24 mouse cellular contexts compared by ENCODE assay signal in the genomic region with DNA sequence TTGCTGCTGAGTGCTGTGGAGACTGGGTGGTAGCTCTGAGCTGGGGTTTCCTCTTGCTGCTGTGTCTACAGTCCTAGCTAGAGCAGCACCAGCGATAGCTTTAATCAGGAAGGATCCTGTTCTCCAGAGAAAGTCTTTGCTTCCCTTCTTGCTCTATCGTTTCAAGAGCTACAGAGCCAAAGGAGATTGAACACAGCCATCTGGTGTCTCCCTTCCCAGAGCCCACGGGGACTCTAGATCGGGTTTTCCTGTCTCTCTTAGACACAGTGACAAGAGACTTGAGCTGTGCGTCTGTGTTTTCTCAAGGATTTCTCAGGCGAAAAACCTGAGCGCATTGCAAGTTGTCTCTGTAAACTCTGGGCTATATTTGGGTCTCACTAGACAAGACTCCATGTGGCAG.
DNase-seq lines count a peak whose midpoint lies in the region; ATAC-seq and TF ChIP-seq lines count a peak whose summit lies in the region.
"Had no signal": no experiment of that assay in that cellular context is flagged by ENCODE, and none has a peak within 500 bp of the region (broad histone marks: within the 10 kb centered on the region; RNA-seq: fewer than 3 reads in every experiment).

No protein-coding gene starts in this region.

- no peaks in the 10 kb centered on the region for H3K9me3 ChIP-seq in heart, embryonic 10.5 days
- H3K9me3 ChIP-seq in hindbrain, postnatal 0 days (ENCODE audit: low read length), result no peaks in the 10 kb centered on the region
- H3K9me3 ChIP-seq in hindbrain, embryonic 10.5 days, result no peaks in the 10 kb centered on the region
- H3K9me3 ChIP-seq: embryonic facial prominence, embryonic 12.5 days; hindbrain, embryonic 15.5 days; kidney, embryonic 15.5 days; limb, embryonic 12.5 days; liver, embryonic 15.5 days had no signal

- peak overlapping the region; percentile 43; the same call in 1 of the 2 replicates for H3K27ac ChIP-seq in heart, embryonic 10.5 days
- H3K27ac ChIP-seq in hindbrain, postnatal 0 days, result no peak overlapping the region
- H3K27ac ChIP-seq in hindbrain, embryonic 10.5 days, result no peak overlapping the region
- H3K27ac ChIP-seq: embryonic facial prominence, embryonic 12.5 days; hindbrain, embryonic 15.5 days; kidney, embryonic 15.5 days; limb, embryonic 12.5 days; liver, embryonic 15.5 days had no signal

- intact Hi-C loops in heart, postnatal 25 days (cut with DNase I), result no loop called here

- no peaks in the 10 kb centered on the region for H3K27me3 ChIP-seq in heart, embryonic 10.5 days (ENCODE audit: insufficient read depth, poor library complexity, severe bottlenecking)
- no peaks in the 10 kb centered on the region for H3K27me3 ChIP-seq in hindbrain, postnatal 0 days (ENCODE audit: insufficient read depth, low read length)
- no peaks in the 10 kb centered on the region for H3K27me3 ChIP-seq in hindbrain, embryonic 10.5 days (ENCODE audit: insufficient read depth, poor library complexity, severe bottlenecking)
- H3K27me3 ChIP-seq: CH12.LX; embryonic facial prominence, embryonic 12.5 days; hindbrain, embryonic 15.5 days; kidney, embryonic 15.5 days; limb, embryonic 12.5 days; liver, embryonic 15.5 days had no signal

- H3K4me3 ChIP-seq in heart, embryonic 10.5 days, result no peak overlapping the region
- no peak overlapping the region for H3K4me3 ChIP-seq in hindbrain, postnatal 0 days (ENCODE audit: low read length)
- H3K4me3 ChIP-seq in hindbrain, embryonic 10.5 days, result no peak overlapping the region
- H3K4me3 ChIP-seq: embryonic facial prominence, embryonic 12.5 days; hindbrain, embryonic 15.5 days; kidney, embryonic 15.5 days; limb, embryonic 12.5 days; liver, embryonic 15.5 days had no signal

- ATAC-seq in cerebellum, adult (ENCODE audit: insufficient number of reproducible peaks, low FRiP score, low TSS enrichment), result no peak
- no peak for ATAC-seq in hindbrain, postnatal 0 days
- ATAC-seq: forebrain, embryonic 14.5 days had no signal

- H3K4me1 ChIP-seq in heart, embryonic 10.5 days, result peaks cover 34% of the 10 kb centered on the region
- no peaks in the 10 kb centered on the region for H3K4me1 ChIP-seq in hindbrain, postnatal 0 days (ENCODE audit: insufficient read depth, low read length)
- H3K4me1 ChIP-seq in hindbrain, embryonic 10.5 days (replicated peaks), result no peaks in the 10 kb centered on the region
- H3K4me1 ChIP-seq: embryonic facial prominence, embryonic 12.5 days; hindbrain, embryonic 15.5 days; kidney, embryonic 15.5 days; limb, embryonic 12.5 days; liver, embryonic 15.5 days had no signal

- no peak overlapping the region for H3K4me2 ChIP-seq in hindbrain, postnatal 0 days (ENCODE audit: low read depth, low read length)
- H3K4me2 ChIP-seq: embryonic facial prominence, embryonic 12.5 days; hindbrain, embryonic 15.5 days; kidney, embryonic 15.5 days; limb, embryonic 12.5 days; liver, embryonic 15.5 days; lung, embryonic 14.5 days had no signal

- no peak overlapping the region for H3K9ac ChIP-seq in hindbrain, postnatal 0 days (replicated peaks; ENCODE audit: low read length)
- H3K9ac ChIP-seq: embryonic facial prominence, embryonic 12.5 days; hindbrain, embryonic 15.5 days; kidney, embryonic 15.5 days; limb, embryonic 12.5 days; liver, embryonic 15.5 days; lung, embryonic 14.5 days had no signal

- 39% methylated on average over 7 of the region's 7 CpGs for WGBS in heart, embryonic 10.5 days
- 72% methylated on average over 7 of the region's 7 CpGs for WGBS in hindbrain, postnatal 0 days
- 87% methylated on average over 7 of the region's 7 CpGs for WGBS in hindbrain, embryonic 10.5 days

- H3K36me3 ChIP-seq in heart, embryonic 10.5 days, result 0 out of 2 replicates have a peak, but pooled peaks cover 2% of the 10 kb centered on the region
- H3K36me3 ChIP-seq in hindbrain, postnatal 0 days (ENCODE audit: insufficient read depth, low read length), result no peaks in the 10 kb centered on the region
- no peaks in the 10 kb centered on the region for H3K36me3 ChIP-seq in hindbrain, embryonic 10.5 days
- H3K36me3 ChIP-seq: hindbrain, embryonic 15.5 days; liver, embryonic 15.5 days had no signal

- no peak for TF ChIP-seq CTCF in hindbrain, postnatal 0 days (IDR thresholded peaks at IDR 0.05; ENCODE audit: low read depth)

- DNase-seq in cerebellum, adult 11-12 months, result peak; percentile 10
- no peak for DNase-seq in heart, embryonic 10.5 days (ENCODE audit: low spot score)
- DNase-seq in heart, postnatal 25 days (ENCODE audit: low spot score), result no peak
- peak; percentile 30 for DNase-seq in hindbrain, postnatal 0 days (ENCODE audit: low spot score)
- no peak for DNase-seq in hindbrain, embryonic 10.5 days (ENCODE audit: low spot score)
- DNase-seq in cerebellum, adult 9-10 months, result peak; percentile 13
- DNase-seq in Muller cell, postnatal 12 days (ENCODE audit: inconsistent ontology term), result no peak
- DNase-seq: adrenal gland, postnatal 10 days; embryo, embryonic 11 days; gastrocnemius, postnatal 10 days; lung, embryonic 14.5 days; lung, postnatal 14 days; midbrain, embryonic 14.5 days; retina, postnatal 1 day; right cerebral cortex, postnatal 14 days; thymus, postnatal 25 days had no signal

Comparison
In these comparisons a context has a peak if more than half of its experiments do, and no peak if none do; other contexts are left out.
1. DNase-seq: peak in cerebellum, adult 11-12 months (single experiment), hindbrain, postnatal 0 days (single experiment) and cerebellum, adult 9-10 months (single experiment); none in heart, embryonic 10.5 days (single experiment), heart, postnatal 25 days (single experiment), hindbrain, embryonic 10.5 days (single experiment) and Muller cell, postnatal 12 days (single experiment).